In genomic region chr13:54610613-54610971, GRCm38 (mm10) we compare ENCODE assay signal across 9 mouse cellular contexts. TPM values are rescaled to one million over a fixed set of nuclear protein-coding genes. Genes with fewer than 3 reads are reported as not detected.
DNase-seq lines count a peak whose midpoint lies in the region; ATAC-seq and TF ChIP-seq lines count a peak whose summit lies in the region.
"Had no signal": no experiment of that assay in that cellular context is flagged by ENCODE, and none has a peak within 500 bp of the region (broad histone marks: within the 10 kb centered on the region; RNA-seq: fewer than 3 reads in every experiment).

No protein-coding gene starts in this region.

- peak overlapping the region; percentile 79 for H3K9ac ChIP-seq in hindbrain, embryonic 14.5 days

- no peak for TF ChIP-seq CTCF in gastrocnemius, adult 2 months (IDR thresholded peaks at IDR 0.05)

- peak; percentile 7; the same call in 1 of the 2 replicates for ATAC-seq in hindbrain, embryonic 14.5 days (ENCODE audit: low FRiP score)

- H3K36me3 ChIP-seq in hindbrain, embryonic 14.5 days (replicated peaks; ENCODE audit: control insufficient read depth, insufficient read depth), result peaks cover 2% of the 10 kb centered on the region; the same call in 1 of the 2 replicates
- no peaks in the 10 kb centered on the region for H3K36me3 ChIP-seq in midbrain, embryonic 10.5 days

- WGBS in hindbrain, embryonic 14.5 days, result 9% methylated on average over 13 of the region's 13 CpGs
- 4% methylated on average over 13 of the region's 13 CpGs for WGBS in midbrain, embryonic 10.5 days

- H3K27me3 ChIP-seq in hindbrain, embryonic 14.5 days (ENCODE audit: control insufficient read depth, insufficient read depth, low read length), result no peaks in the 10 kb centered on the region
- H3K27me3 ChIP-seq in midbrain, embryonic 10.5 days (ENCODE audit: low read depth, poor library complexity, severe bottlenecking), result peaks cover 51% of the 10 kb centered on the region
- H3K27me3 ChIP-seq: Patski had no signal

- peak overlapping the region; percentile 99 for H3K4me3 ChIP-seq in gastrocnemius, adult 2 months
- H3K4me3 ChIP-seq in hindbrain, embryonic 14.5 days (replicated peaks; ENCODE audit: low read length), result peak overlapping the region; percentile 58
- H3K4me3 ChIP-seq in midbrain, embryonic 10.5 days, result peak overlapping the region; percentile 65

- peak; percentile 67 for DNase-seq in gastrocnemius, adult 2 months
- no peak for DNase-seq in gastrocnemius, postnatal 4 days (ENCODE audit: low spot score in 2 of 2)
- DNase-seq in urinary bladder, postnatal 25 days (ENCODE audit: low spot score), result peak; percentile 33
- DNase-seq in urinary bladder, adult 2 months (ENCODE audit: low spot score), result no peak
- DNase-seq in hindbrain, embryonic 14.5 days (ENCODE audit: low spot score), result no peak
- DNase-seq in midbrain, embryonic 10.5 days (ENCODE audit: low spot score), result no peak
- no peak for DNase-seq in thymus, postnatal 4 days
- no peak for DNase-seq in ovary, adult 18-20 months (ENCODE audit: low spot score)

- intact Hi-C loops in gastrocnemius, adult 2 months (cut with DNase I), result loop anchor here (5.0 kb wide), 1 partner anchor 82 kb away; the partner anchor contains the start of gene Rnf44

- no peaks in the 10 kb centered on the region for H3K9me3 ChIP-seq in hindbrain, embryonic 14.5 days (ENCODE audit: control insufficient read depth, low read length)
- H3K9me3 ChIP-seq in midbrain, embryonic 10.5 days (replicated peaks), result no peaks in the 10 kb centered on the region

- peak overlapping the region; percentile 67 for H3K4me2 ChIP-seq in hindbrain, embryonic 14.5 days (replicated peaks)

- peaks cover 17% of the 10 kb centered on the region for H3K4me1 ChIP-seq in hindbrain, embryonic 14.5 days (replicated peaks; ENCODE audit: control insufficient read depth, insufficient read depth, low read length)
- H3K4me1 ChIP-seq in midbrain, embryonic 10.5 days, result peaks cover 28% of the 10 kb centered on the region

- H3K27ac ChIP-seq in gastrocnemius, adult 2 months, result peak overlapping the region; percentile 98
- H3K27ac ChIP-seq in hindbrain, embryonic 14.5 days, result peak overlapping the region; percentile 78
- H3K27ac ChIP-seq in midbrain, embryonic 10.5 days (replicated peaks), result peak overlapping the region; percentile 61

RNA-seq across cellular contexts. Expression of gene Cltb, which starts 0.6 kb away (rescaled TPM):
- 100 to 1,000 TPM; 130 to 160 TPM for total RNA-seq in gastrocnemius, adult 2 months (2021)
- total RNA-seq in gastrocnemius, postnatal 4 days (2021), result 10 to 100 TPM; 69.2 to 72.3 TPM
- polyA plus RNA-seq in urinary bladder, adult 2 months (2012; rRNA removed), result 70.9 and 84.6 TPM in 2 replicates
- 177 and 198 TPM in 2 replicates for polyA plus RNA-seq in hindbrain, embryonic 14.5 days (2014; fragmentation: Nextera tagmentation; extraction: Ambion mirVana)
- 18.7 and 24.3 TPM in 2 replicates for polyA plus RNA-seq in midbrain, embryonic 10.5 days (2016; fragmentation: Nextera tagmentation; extraction: Ambion mirVana)

RNA-seq across cellular contexts. Expression of gene Faf2, which starts 11.0 kb away (rescaled TPM):
- total RNA-seq in gastrocnemius, adult 2 months (2021), result 10 to 100 TPM; 11.1 to 16.8 TPM
- total RNA-seq in gastrocnemius, postnatal 4 days (2021), result 10 to 100 TPM; 34.9 to 41.0 TPM
- 37.9 and 41.1 TPM in 2 replicates for polyA plus RNA-seq in urinary bladder, adult 2 months (2012; rRNA removed)
- 81.4 and 88.8 TPM in 2 replicates for polyA plus RNA-seq in hindbrain, embryonic 14.5 days (2014; fragmentation: Nextera tagmentation; extraction: Ambion mirVana)
- polyA plus RNA-seq in midbrain, embryonic 10.5 days (2016; fragmentation: Nextera tagmentation; extraction: Ambion mirVana), result 88.4 and 89.7 TPM in 2 replicates

RNA-seq across cellular contexts. Expression of gene Higd2a, which starts 20.6 kb away (rescaled TPM):
- 100 to 1,000 TPM; 148 to 150 TPM for total RNA-seq in gastrocnemius, adult 2 months (2021)
- 100 to 1,000 TPM in 1 of 2 experiments, 10 to 100 TPM in 1; 96.9 to 105 TPM for total RNA-seq in gastrocnemius, postnatal 4 days (2021)
- 165 and 194 TPM in 2 replicates for polyA plus RNA-seq in urinary bladder, adult 2 months (2012; rRNA removed)
- 261 and 275 TPM in 2 replicates for polyA plus RNA-seq in hindbrain, embryonic 14.5 days (2014; fragmentation: Nextera tagmentation; extraction: Ambion mirVana)
- 155 and 156 TPM in 2 replicates for polyA plus RNA-seq in midbrain, embryonic 10.5 days (2016; fragmentation: Nextera tagmentation; extraction: Ambion mirVana)

RNA-seq across cellular contexts. Expression of gene Nop16, which starts 20.7 kb away (rescaled TPM):
- total RNA-seq in gastrocnemius, adult 2 months (2021), result 10 to 100 TPM; 16.2 to 20.5 TPM
- total RNA-seq in gastrocnemius, postnatal 4 days (2021), result 10 to 100 TPM; 25.6 to 30.0 TPM
- polyA plus RNA-seq in urinary bladder, adult 2 months (2012; rRNA removed), result 26.1 and 29.7 TPM in 2 replicates
- 42.1 and 46.7 TPM in 2 replicates for polyA plus RNA-seq in hindbrain, embryonic 14.5 days (2014; fragmentation: Nextera tagmentation; extraction: Ambion mirVana)
- 89.7 and 105 TPM in 2 replicates for polyA plus RNA-seq in midbrain, embryonic 10.5 days (2016; fragmentation: Nextera tagmentation; extraction: Ambion mirVana)

RNA-seq across cellular contexts. Expression of gene Arl10, which starts 35.8 kb away (rescaled TPM):
- total RNA-seq in gastrocnemius, adult 2 months (2021), result 1 to 10 TPM; 2.0 to 3.2 TPM
- 1 to 10 TPM; 9.8 TPM for total RNA-seq in gastrocnemius, postnatal 4 days (2021)
- polyA plus RNA-seq in urinary bladder, adult 2 months (2012; rRNA removed), result 28.7 and 39.4 TPM in 2 replicates
- polyA plus RNA-seq in hindbrain, embryonic 14.5 days (2014; fragmentation: Nextera tagmentation; extraction: Ambion mirVana), result 83.0 and 88.8 TPM in 2 replicates
- polyA plus RNA-seq in midbrain, embryonic 10.5 days (2016; fragmentation: Nextera tagmentation; extraction: Ambion mirVana), result 28.6 and 29.7 TPM in 2 replicates

Comparison
In these comparisons a context has a peak if more than half of its experiments do, and no peak if none do; other contexts are left out.
1. DNase-seq: peak in gastrocnemius, adult 2 months (single experiment) and urinary bladder, postnatal 25 days (single experiment); none in gastrocnemius, postnatal 4 days (0 of 2), urinary bladder, adult 2 months (single experiment), hindbrain, embryonic 14.5 days (single experiment), midbrain, embryonic 10.5 days (single experiment), thymus, postnatal 4 days (single experiment) and ovary, adult 18-20 months (single experiment).
2. Peak in every context shown above with its lines, with median percentiles within 50 percentile points of each other: H3K27ac ChIP-seq and H3K4me3 ChIP-seq.